Mouse (Mus musculus) C2C12 (cell line): Measurements from ENCODE around the gene Vmn1r48.
"Not testable (repeated sequence)": the region's sequence is repeated elsewhere in the genome, so short reads cannot be mapped to it uniquely, and the experiment has no call there.

ENCODE experiments used
- CTCF ChIP-seq: IDR thresholded peaks from one replicate; pipeline ENCODE4 v1.5.1; 2011; ENCODE audit not compliant: control insufficient read depth, insufficient read depth, insufficient read length
- FOSL1 ChIP-seq: IDR thresholded peaks from one replicate; pipeline ENCODE4 v1.8.0; 2011; ENCODE audit warnings: mild to moderate bottlenecking, low read length; ENCODE audit not compliant: poor library complexity, insufficient read depth, severe bottlenecking
- MYOG ChIP-seq: IDR thresholded peaks from one replicate; pipeline ENCODE4 v1.6.1; 2011; ENCODE audit not compliant: control insufficient read depth, insufficient read length; ENCODE audit errors: extremely low read depth
- USF1 ChIP-seq: IDR thresholded peaks from one replicate; pipeline ENCODE4 v1.6.1; 2011; ENCODE audit warnings: low read depth, mild to moderate bottlenecking, control low read depth, moderate library complexity

GRCm38 (mm10) chr6:90036741-90037140 lies at the start of gene Vmn1r48:
- not testable (repeated sequence) for TF ChIP-seq CTCF, USF1, MYOG, FOSL1
